Mouse (Mus musculus): ENCODE measurements around the gene Cd5.

Cd5 gene

DNA sequence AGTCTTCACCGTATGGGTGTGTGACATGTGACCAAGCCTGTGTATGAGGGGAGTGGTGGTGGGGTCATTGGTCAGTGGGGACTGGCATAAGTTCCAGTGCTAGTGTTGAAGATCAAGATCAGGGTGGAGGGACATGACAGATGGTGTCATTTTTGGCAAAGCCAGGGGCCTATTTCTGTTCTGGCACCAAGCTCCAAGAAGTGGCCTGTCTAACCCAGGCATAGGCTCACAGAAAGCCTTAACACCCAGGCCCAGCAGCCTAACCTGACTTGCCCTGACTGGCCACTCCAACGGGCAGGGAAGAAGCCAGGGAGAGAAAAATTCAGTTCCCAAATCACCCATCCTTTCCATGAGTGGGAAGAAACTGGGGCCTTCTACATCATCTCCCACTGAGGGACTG is 18.7 kb upstream of the Cd5 start:
- DNase-seq, result no peak

GRCm38 (mm10) chr19:10757125-10757524 is 18.3 kb upstream of the Cd5 start:
- DNase-seq, result no peak

GRCm38 (mm10) chr19:10752646-10753045 is 13.8 kb upstream of the Cd5 start:
- DNase-seq, result no peak

DNA sequence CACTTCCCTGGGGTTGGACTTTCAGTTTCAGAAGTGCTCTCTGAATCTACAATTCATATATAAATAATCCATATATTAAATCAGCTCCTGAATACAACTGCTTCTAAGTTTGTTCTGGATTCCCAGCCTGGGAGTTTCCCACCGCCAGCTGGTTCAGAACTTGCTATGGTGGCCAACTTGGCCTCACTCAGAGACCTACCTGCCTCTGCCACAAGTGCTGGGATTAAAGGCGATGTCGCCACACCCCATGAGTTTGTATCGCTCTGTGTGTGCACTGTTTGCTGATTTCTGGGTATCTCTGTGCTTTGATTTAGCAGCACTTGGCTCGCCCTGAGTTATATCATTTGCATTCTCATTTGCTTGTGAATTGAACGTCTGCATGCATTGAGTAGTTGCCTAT is 13.3 kb upstream of the Cd5 start:
- DNase-seq, result no peak

GRCm38 (mm10) chr19:10751607-10752006 is 12.8 kb upstream of the Cd5 start:
- DNase-seq, result no peak

DNA sequence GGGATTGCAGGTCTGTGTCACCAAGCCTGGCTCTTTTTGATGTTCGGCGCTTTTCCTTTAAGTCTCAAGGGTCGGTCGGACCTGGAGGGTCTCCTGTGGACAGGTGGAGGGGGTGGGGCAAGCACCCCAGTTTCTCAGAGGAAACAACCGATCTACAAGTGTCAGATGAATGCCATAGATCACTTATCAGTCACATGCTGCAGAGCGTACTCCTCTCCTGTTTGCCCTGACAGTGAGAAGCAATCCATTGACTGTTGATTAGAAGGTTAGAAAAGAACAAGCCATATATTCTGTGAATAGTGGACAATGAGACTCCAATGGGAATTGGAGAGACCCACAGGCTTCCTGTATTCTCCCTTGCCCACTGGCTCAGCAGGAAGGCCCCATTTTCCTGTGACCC is 11.4 kb upstream of the Cd5 start:
- DNase-seq, result no peak

DNA sequence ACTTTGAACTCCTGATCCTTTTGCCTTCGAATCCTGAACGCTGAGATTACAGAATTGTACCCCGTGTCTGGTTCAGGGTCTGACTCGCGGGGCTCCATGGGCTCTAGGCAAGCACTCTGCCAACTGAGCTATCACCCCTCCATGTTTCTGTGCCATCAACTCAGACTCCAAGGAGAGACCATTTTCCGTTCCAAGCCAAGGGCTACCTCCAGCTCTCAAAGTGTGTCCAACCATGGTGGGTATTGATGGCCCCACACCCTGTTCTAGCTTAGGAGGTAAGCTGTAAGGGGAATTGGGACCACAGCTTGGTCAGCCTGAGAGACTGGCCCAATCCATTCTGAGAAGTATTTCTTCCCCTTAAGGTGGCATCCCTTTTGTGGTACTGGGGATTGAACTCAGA is 10.5 kb upstream of the Cd5 start:
- no peak for DNase-seq

- no peak for DNase-seq
These were observed 9.8 kb upstream of the Cd5 start for GRCm38 (mm10) chr19:10748401-10749102.

- DNase-seq, result no peak
These were observed 8.9 kb upstream of the Cd5 start for GRCm38 (mm10) chr19:10747718-10748117.

DNA sequence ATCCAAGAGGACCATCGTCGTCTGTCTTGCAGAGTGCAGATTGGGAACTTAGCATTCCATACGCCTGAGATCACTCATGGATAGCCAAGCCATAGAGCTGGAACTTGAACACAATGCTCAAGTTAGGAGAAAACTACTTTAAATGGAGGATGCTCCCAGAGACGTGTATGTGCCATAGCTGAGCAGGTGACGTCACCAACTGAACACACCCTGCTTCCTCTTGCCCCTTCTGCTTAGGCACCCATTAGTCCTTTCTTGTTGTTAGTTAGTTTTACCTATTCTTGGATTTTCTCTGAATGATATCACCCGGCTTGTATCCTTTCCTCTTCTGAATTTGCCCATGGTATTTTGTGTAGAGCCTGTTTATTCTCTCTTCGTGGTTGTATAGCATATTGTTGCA is 8.4 kb upstream of the Cd5 start:
- no peak for DNase-seq

GRCm38 (mm10) chr19:10742565-10742964 is 3.8 kb upstream of the Cd5 start:
- DNase-seq, result no peak

- DNase-seq, result no peak
These were observed 3.3 kb upstream of the Cd5 start for GRCm38 (mm10) chr19:10742145-10742544.

- peak; percentile 55 for DNase-seq
These were observed 2.0 kb upstream of the Cd5 start for GRCm38 (mm10) chr19:10740641-10741440.

- DNase-seq, result no peak
These were observed 1.1 kb upstream of the Cd5 start for GRCm38 (mm10) chr19:10739916-10740315.

DNA sequence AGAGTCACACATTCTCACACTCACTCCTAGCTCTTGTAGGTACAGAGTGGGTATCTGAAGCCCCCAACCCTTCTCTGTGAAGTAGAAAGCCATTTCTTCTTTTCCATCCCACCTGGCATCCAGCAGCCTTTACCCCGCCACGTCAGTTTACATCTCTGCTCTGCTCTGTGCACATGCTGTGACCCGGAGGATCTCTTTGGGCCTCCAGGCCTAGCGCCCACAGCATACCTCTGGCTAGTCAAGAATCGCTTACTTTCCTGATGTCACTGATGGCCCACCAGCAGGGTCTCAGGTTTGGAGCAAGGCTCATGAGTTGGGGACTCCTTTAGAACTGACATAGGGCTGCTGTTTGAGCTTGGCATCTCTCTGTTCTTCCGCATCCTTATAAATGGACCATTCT is 764 bp downstream of the Cd5 start:
- no peak for DNase-seq

DNA sequence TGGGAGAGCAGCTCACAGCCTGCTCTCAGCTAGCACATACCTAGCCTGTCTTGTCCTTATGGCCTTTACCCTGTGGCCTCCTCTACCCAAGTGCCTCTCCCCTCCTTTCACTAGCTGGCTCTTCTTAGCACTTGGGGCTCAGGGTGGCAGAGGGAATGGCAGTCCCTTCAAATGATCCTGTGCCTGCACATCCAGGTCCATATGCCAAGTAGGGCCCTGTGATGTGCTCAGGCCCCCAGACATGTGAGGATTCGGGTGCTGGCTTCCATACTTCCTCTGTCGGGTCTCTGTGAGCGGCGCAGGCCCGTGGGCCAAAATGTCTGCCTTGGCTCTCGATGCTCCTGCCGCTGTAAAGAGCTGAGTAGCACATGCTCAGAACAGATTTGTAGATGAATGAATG is 2.9 kb downstream of the Cd5 start:
- no peak for DNase-seq

- DNase-seq, result no peak
These were observed 3.7 kb downstream of the Cd5 start for GRCm38 (mm10) chr19:10735061-10735460.

- DNase-seq, result no peak
These were observed 4.2 kb downstream of the Cd5 start for GRCm38 (mm10) chr19:10734554-10734953.

DNA sequence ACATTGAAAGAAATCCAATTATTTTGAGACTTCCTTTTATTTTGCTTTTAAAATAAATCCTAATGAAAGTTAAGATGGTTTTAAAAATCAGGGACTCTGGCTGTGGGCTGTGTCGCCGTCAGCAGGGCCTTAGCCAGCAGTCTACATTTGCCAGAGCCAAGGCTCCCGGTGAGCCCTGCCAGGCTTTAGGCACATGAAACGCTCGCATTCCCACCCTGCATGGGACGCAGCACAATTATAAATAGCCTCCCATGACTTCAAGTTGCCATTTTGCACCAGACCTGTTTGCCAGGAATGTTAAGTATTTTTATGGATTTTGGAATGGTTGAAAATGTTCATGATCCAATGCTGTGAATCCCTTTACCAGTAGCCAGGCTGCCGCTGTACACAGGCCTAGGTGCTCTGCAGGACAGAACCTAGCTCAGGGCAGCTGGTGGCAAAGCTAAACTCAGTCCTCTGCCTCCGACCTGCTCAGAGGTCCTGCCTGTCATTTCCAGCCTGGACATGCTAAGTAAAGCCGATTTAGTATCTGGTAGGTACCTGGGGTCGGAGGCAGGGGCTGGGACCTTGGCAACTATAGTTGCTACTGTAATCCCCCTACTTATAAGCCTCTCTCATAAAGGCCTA is 5.2 kb downstream of the Cd5 start:
- no peak for DNase-seq

GRCm38 (mm10) chr19:10732741-10733140 is 6.1 kb downstream of the Cd5 start:
- DNase-seq, result no peak

DNA sequence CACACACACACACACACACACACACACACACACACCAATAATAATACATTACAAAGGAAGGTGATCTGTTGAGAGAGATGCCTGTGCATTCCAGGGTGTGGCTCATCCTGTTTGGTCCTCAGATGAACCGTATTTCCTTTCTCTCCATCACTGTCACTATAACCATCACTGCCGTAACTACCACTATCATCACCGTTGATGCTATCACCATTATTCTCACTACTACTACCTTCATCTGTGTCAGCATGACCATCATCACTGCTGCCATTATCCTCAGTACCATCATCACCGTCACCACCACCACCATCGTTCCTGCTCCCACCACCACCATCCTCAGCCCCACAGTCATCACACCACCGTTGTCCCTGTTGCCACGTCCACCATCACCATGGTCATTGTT is 6.8 kb downstream of the Cd5 start:
- no peak for DNase-seq

DNA sequence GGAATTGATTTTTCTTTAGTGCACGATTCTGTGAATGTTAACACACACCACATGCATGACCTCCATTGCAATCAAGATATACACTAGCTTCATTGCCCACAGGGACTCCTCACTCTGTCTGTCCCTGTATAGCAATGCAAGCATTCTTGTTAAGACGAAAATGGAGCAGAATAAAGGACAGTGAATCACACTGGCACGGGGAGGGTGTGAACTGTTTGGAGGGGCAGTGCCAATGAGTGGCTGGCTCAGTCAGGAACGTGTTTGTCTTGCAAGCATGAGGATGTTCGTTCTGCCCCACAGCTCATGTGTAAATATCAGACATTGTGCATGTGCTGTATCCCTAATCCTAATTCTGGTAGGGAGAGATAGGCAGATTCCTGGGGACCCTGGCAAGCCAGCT is 8.3 kb downstream of the Cd5 start:
- no peak for DNase-seq

DNA sequence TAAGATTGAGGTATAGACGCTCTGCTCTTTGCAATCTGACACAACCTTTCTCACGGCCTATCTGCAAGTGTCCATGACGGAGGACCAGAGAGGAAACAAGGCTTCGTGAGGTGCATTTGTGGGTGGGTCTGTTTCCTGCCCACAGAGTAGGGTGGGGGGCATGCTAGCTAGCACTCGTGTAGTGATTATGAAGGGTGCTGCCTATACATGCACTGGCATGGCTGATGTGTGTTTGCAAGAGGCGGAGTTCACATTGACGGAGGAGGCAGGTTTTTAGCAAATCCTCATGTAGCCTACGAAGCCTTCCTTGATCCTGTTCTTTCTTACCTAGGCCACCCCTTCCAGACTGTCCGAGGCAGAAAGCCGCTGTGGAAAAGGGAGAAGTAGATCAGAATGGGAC is 8.9 kb downstream of the Cd5 start:
- DNase-seq, result no peak

Measured in kidney, postnatal 14 days (tissue).